Mouse (Mus musculus) liver, embryonic 14.5 days (tissue): ENCODE measurements around the gene Htr3b.

ENCODE experiments used
- CTCF ChIP-seq: IDR thresholded peaks from 2 replicates; pipeline ENCODE4 v1.5.1; 2016; ENCODE audit warnings: antibody characterized with exemption, low read depth, control low read depth
- EP300 ChIP-seq: IDR thresholded peaks from 2 replicates; pipeline ENCODE4 v1.6.1; 2016; ENCODE audit warnings: antibody characterized with exemption, low read depth

- TF ChIP-seq CTCF (no peak), EP300 (no peak)
Observed at GRCm38 (mm10) chr9:48961314-48961713, 3.5 kb downstream of the Htr3b start.
